Mouse (Mus musculus) bone marrow, adult 2 months (tissue): Measurements from ENCODE around the gene Klhl5. TPM values are rescaled to one million over a fixed set of nuclear protein-coding genes. Genes with fewer than 3 reads are reported as not detected.
A peak's percentile ranks its signal among the peaks of the same experiment; 100 is the strongest.

Experiments used
- H3K27ac ChIP-seq: fragments of 200-500 bp; 2 replicates; pipeline ENCODE4 v1.5.1; 2012; ENCODE audit warnings: low read depth, mild to moderate bottlenecking, control low read depth, inconsistent platforms, low read length; ENCODE audit not compliant: control insufficient read depth, poor library complexity, insufficient read depth
- H3K4me1 ChIP-seq: fragments of 200-500 bp; 2 replicates; pipeline ENCODE4 v1.6.1; 2011; ENCODE audit warnings: low read length; ENCODE audit not compliant: control insufficient read depth, insufficient read depth
- H3K4me3 ChIP-seq: fragments of 200-500 bp; replicated peaks from 2 replicates; pipeline ENCODE3; 2011; ENCODE audit warnings: mild to moderate bottlenecking, low read depth, low read length, control low read depth; ENCODE audit not compliant: control insufficient read depth
- CTCF ChIP-seq: fragments of 200-500 bp; IDR thresholded peaks from 2 replicates; pipeline ENCODE4 v1.5.1; 2011; ENCODE audit warnings: low read length, control low read depth; ENCODE audit not compliant: control insufficient read depth, insufficient read depth
- POLR2A ChIP-seq: fragments of 200-500 bp; IDR thresholded peaks from 2 replicates; pipeline ENCODE4 v1.6.1; 2011; ENCODE audit warnings: low read depth, mild to moderate bottlenecking, control low read depth, low read length, borderline replicate concordance; ENCODE audit not compliant: control insufficient read depth
- WGBS: fragments of 180-500 bp; shearing (Covaris S2); methylation state at CpG from one replicate; pipeline ENCODE4 v1.1.7; 2018; 5-methylcytosine and 5-hydroxymethylcytosine counted together
- polyA plus RNA-seq: library from polyadenylated mRNA; stranded (reverse); fragments of >200 nt; gene quantifications from 2 replicates; pipeline ENCODE4 v1.2.4, GENCODE M21; 2011; ENCODE audit warnings: low replicate concordance; ENCODE audit not compliant: missing spikeins, insufficient read depth, insufficient read length

The Klhl5 gene
- polyA plus RNA-seq, 1 experiment = 14.9 TPM

DNA sequence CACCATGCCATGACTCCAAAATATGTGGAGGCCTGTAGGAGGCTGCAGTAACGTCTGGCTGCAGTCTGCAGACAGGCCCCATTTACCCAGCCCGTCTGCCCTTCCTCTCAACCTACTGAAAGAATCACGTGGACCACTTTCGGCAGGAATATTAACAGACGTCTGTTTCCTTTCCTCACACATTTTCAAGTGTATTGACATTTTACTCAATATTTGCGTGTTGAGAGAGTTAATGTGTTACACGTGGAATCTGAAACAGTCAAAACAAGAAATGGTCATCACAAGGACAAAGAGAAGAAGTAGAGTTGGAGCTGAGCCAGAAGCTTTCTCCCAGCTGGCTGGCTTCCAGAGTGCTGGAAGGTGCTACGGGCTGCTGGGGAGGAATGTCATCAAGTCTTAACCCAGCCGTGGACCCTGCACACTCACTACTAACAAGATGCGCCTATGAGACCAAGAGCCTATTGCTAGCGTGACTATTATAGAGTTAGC is 69.7 kb downstream of the Klhl5 start:
- no peak overlapping the region for H3K27ac ChIP-seq
- H3K4me1 ChIP-seq = no peaks in the 10 kb centered on the region
- TF ChIP-seq CTCF (no peak), POLR2A (no peak)
- WGBS = 56% methylated on average over 11 of the region's 11 CpGs
- no peak overlapping the region for H3K4me3 ChIP-seq

- Histone ChIP-seq H3K4me3 (no peak overlapping the region), H3K27ac (no peak overlapping the region), H3K4me1 (no peaks in the 10 kb centered on the region)
- TF ChIP-seq CTCF (no peak), POLR2A (no peak)
- WGBS = 92% methylated on average over 9 of the region's 9 CpGs
These were observed 71.1 kb downstream of the Klhl5 start for GRCm38 (mm10) chr5:65178477-65178876.

GRCm38 (mm10) chr5:65181160-65181793 is 73.9 kb downstream of the Klhl5 start:
- Histone ChIP-seq H3K27ac (no peak overlapping the region), H3K4me1 (no peaks in the 10 kb centered on the region), H3K4me3 (no peak overlapping the region)
- TF ChIP-seq POLR2A (no peak), CTCF (no peak)
- WGBS = 84% methylated on average over 21 of the region's 21 CpGs

GRCm38 (mm10) chr5:65181794-65182169 is 74.4 kb downstream of the Klhl5 start:
- Histone ChIP-seq H3K27ac (no peak overlapping the region), H3K4me3 (no peak overlapping the region), H3K4me1 (no peaks in the 10 kb centered on the region)
- no peak for TF ChIP-seq CTCF
- no peak for TF ChIP-seq POLR2A
- 79% methylated on average over 4 of the region's 4 CpGs for WGBS

GRCm38 (mm10) chr5:65182268-65182667 is 74.9 kb downstream of the Klhl5 start:
- TF ChIP-seq CTCF (no peak), POLR2A (no peak)
- H3K27ac ChIP-seq = no peak overlapping the region
- 85% methylated on average over 1 of the region's 1 CpGs for WGBS

GRCm38 (mm10) chr5:65191601-65192000 is 84.3 kb downstream of the Klhl5 start:
- H3K4me3 ChIP-seq = no peak overlapping the region
- H3K4me1 ChIP-seq = no peaks in the 10 kb centered on the region
- no peak overlapping the region for H3K27ac ChIP-seq
- TF ChIP-seq POLR2A = no peak
- TF ChIP-seq CTCF = no peak
- WGBS = 91% methylated on average over 5 of the region's 5 CpGs

More at GRCm38 (mm10) chr5:65182268-65182667, 74.9 kb downstream of the Klhl5 start:
- no peak overlapping the region for H3K4me3 ChIP-seq
- no peaks in the 10 kb centered on the region for H3K4me1 ChIP-seq

GRCm38 (mm10) chr5:65194441-65194840 is 87.1 kb downstream of the Klhl5 start:
- Histone ChIP-seq H3K27ac (no peak overlapping the region), H3K4me3 (no peak overlapping the region), H3K4me1 (no peaks in the 10 kb centered on the region)
- 69% methylated on average over 9 of the region's 9 CpGs for WGBS
- TF ChIP-seq CTCF (no peak), POLR2A (no peak)

DNA sequence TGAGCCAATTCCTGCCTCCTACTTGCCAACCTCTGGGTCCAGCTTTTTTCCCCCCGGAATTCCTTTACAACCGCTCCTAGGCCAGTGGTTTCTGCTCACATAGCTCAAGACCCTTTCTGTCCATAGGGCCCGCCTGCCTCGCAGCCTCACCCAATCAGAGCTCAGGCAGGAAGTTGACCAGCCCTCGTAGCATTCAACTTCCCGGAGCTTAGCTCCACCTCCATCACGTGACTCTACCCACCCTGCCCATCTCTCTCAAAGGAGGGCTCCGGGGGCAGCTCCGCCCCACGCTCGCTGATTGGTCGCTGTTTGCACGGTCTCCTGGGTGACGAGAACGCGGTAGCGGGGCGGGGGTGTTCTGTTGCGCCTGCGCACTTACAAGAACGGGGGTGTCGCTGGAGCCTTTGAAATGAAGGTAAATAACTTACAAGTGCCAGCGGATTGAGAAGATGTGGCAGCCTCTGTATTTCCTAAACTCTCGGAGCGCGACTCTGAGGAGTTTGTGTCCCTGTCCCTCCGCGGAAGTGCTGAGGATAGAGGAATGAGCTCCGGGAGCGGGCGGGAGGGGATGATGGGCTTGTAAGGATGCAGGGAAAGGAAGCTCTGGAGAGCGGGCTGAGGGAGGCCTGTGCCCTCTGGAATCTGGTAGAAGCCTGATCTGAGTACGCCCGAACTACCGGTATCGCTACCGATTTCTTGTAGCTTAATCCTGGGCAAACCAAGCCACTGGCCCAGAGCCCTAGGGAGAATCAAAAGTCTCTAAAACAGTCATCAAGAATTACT is 92.2 kb downstream of the Klhl5 start, which contains the start of gene Wdr19:
Wdr19 (plus strand) TSS at position 351 of the 783 bp plus-strand sequence.
- Histone ChIP-seq H3K4me1 (no peaks in the 10 kb centered on the region; the same call in 1 of the 2 replicates), H3K4me3 (peak within 1 kb of the TSS; percentile 79), H3K27ac (no peak within 1 kb of the TSS)
- 0 out of 2 replicates have a peak, but pooled peaks have one; percentile 27 for TF ChIP-seq POLR2A
- no peak for TF ChIP-seq CTCF
- WGBS = under 1% methylated on average over 37 of the region's 37 CpGs
